Mouse (Mus musculus) c-Kit-positive CD71-positive TER-119-negative erythroid progenitor cells, embryonic 14.5 days (primary cell): ENCODE data around the gene Pea15a.

Experiments used
- DNase-seq: peaks from one replicate; pipeline ENCODE4 v3.0.0-alpha.2; 2013; ENCODE audit warnings: low read depth

Gene Pea15a

GRCm38 (mm10) chr1:172204814-172205740 lies 1.5 kb downstream of the Pea15a start:
- DNase-seq, result no peak

- DNase-seq, result no peak
Measured at GRCm38 (mm10) chr1:172204033-172204813, 2.4 kb downstream of the Pea15a start.

GRCm38 (mm10) chr1:172203566-172203965 lies 3.0 kb downstream of the Pea15a start:
- DNase-seq, result no peak

- DNase-seq, result no peak
Measured at GRCm38 (mm10) chr1:172202894-172203522, 3.6 kb downstream of the Pea15a start.

GRCm38 (mm10) chr1:172201967-172202880 lies 4.4 kb downstream of the Pea15a start:
- no peak for DNase-seq

- DNase-seq, result no peak
Measured at GRCm38 (mm10) chr1:172200871-172201447, 5.6 kb downstream of the Pea15a start.

GRCm38 (mm10) chr1:172200161-172200560 lies 6.4 kb downstream of the Pea15a start:
- DNase-seq, result no peak

- no peak for DNase-seq
Measured at GRCm38 (mm10) chr1:172198996-172199395, 7.6 kb downstream of the Pea15a start.

- DNase-seq, result no peak
Measured at GRCm38 (mm10) chr1:172198316-172198715, 8.3 kb downstream of the Pea15a start.

GRCm38 (mm10) chr1:172197851-172198250 lies 8.8 kb downstream of the Pea15a start:
- DNase-seq, result no peak

GRCm38 (mm10) chr1:172197146-172197545 lies 9.5 kb downstream of the Pea15a start:
- DNase-seq, result no peak

GRCm38 (mm10) chr1:172194435-172194834 lies 12.2 kb downstream of the Pea15a start:
- no peak for DNase-seq

GRCm38 (mm10) chr1:172192217-172192616 lies 14.4 kb downstream of the Pea15a start:
- DNase-seq, result no peak

- DNase-seq, result no peak
Measured at GRCm38 (mm10) chr1:172191578-172191977, 15.0 kb downstream of the Pea15a start.

- no peak for DNase-seq
Measured at GRCm38 (mm10) chr1:172188891-172189290, 17.7 kb downstream of the Pea15a start.

GRCm38 (mm10) chr1:172186401-172187289 lies 20.0 kb downstream of the Pea15a start:
- DNase-seq, result no peak

GRCm38 (mm10) chr1:172183915-172184314 lies 22.7 kb downstream of the Pea15a start:
- no peak for DNase-seq

GRCm38 (mm10) chr1:172183056-172183455 lies 23.5 kb downstream of the Pea15a start:
- DNase-seq, result no peak

- DNase-seq, result no peak
Measured at GRCm38 (mm10) chr1:172181777-172182176, 24.8 kb downstream of the Pea15a start.

- DNase-seq, result no peak
Measured at GRCm38 (mm10) chr1:172180881-172181280, 25.7 kb downstream of the Pea15a start.
